Mouse (Mus musculus) heart, postnatal 10 days (tissue): Measurements from ENCODE around the gene Lclat1. TPM values are rescaled to one million over a fixed set of nuclear protein-coding genes. Genes with fewer than 3 reads are reported as not detected.

Experiments used
- DNase-seq, 2 experiments: peaks; one replicate each; pipeline ENCODE4 v3.0.0; 2021
- intact Hi-C: fragments of 180-260 bp; cut with DNase I; formaldehyde crosslinking; loops from one replicate; pipeline ENCODE4 v1.15.1; 2025
- total RNA-seq, 2 experiments: library from RNA; stranded (reverse); gene quantifications; 2 replicates each; pipeline ENCODE4 v1.2.3; 2021

The Lclat1 gene
- total RNA-seq, 2 experiments from 2014 or later: 139 to 218 TPM

DNA sequence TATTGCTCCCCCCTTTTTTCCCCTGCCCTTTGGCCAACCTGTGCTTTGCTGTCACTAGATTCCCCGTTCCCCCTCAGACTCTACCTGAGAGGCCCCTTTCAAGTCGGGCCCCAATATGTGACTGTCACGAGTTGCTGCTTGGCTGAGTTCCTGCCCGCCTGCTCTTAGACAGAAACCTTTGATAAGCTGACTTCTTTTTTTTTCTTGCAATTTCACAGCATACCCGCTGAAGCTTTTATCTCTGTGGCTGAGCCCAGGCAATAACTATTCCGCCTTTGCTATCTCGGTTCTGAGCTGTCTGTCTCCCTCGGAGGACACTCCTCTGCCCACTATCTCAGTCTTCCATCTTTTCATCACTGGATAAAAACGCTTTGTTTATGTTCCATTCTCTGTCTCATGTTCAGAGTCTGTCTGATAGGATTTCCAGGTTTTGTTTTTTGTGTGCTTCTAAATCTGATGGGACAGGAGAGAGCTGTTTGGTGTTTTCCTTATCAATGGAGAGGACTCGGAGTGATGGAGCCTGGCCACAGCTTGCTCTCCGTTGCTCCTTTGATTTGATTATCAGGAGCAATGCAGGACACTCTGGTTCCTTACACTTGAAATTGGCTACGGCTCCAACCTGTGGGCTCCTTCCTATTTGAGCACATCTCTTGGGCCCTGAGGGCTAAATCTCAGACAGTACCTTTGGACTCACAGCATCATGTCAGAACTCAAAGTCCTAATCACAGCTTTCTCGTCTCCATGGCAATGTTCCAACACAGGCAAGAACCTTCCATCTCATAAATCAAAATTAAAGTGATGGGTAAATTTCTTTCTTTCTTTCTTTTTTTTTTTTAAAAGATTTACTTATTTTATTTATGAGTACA, 20.5 kb upstream of the Lclat1 start:
- DNase-seq: no peak
- intact Hi-C loops: no loop called here

DNA sequence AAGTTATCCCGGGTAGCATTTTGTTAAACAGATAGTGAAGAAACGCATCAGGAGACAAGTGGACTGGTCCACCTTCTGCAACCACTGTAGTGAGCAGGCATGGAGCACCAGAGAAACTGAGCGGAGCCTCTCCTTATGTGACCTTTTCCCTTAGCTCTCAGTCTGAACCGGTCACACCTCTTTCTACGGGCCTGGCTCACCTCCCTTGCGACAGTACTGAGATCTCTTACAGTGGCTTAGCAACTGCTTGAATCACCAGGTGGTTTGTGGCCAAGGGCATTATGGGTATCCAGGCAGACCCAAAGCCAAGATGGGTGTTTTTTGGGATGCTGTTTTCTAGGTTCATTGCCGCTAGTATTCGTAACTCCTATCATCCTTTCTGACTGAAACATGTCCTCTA, 16.4 kb upstream of the Lclat1 start:
- no peak for DNase-seq

DNA sequence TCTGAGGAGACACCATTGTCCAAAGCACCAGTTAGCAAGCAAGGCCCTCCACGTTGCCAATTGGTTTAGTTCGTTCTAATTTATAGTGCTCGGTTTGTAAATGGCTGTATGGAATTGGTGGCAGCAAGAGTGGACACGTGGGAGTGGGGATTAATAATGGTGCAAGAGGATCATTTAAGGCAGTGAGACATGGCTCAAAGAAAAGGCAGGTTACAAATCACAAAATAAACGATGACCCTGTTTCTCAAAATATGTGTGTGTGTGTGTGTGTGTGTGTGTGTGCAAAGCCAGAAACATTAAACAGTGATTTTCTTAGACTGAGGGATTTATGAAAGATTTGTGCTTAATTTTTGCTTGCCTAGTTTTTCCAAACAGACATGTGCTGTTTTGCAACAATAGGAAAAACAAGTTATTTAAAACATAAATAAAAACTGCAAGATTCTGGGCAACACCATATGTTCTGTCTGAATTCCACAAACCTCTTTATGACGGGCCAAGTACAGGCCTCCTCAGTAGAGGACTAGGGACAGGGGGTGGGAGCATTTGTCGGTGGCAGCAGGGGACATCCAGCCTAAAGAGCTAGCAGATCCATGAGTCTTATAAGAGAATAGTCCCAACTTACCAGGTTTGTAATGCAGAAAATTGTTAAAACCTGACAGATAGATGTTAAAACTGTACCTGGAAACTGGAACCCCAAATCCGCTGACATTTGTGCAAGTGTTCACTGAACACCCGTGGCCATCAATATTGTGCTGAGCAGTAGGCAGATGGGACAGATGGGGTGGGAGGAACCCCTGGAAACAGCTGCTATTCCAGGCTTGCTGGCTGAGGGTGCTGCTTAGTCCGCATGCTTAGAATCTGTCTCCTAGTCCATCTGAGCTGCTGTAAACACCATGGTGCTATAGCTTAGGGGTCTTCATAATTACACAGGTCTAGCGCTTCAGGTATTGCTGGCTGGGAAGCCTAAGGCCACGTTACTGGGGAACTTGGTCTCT, 15.4 kb upstream of the Lclat1 start:
- intact Hi-C loops: no loop called here
- DNase-seq: no peak

More for the DNA sequence above, 16.4 kb upstream of the Lclat1 start:
- intact Hi-C loops: no loop called here

DNA sequence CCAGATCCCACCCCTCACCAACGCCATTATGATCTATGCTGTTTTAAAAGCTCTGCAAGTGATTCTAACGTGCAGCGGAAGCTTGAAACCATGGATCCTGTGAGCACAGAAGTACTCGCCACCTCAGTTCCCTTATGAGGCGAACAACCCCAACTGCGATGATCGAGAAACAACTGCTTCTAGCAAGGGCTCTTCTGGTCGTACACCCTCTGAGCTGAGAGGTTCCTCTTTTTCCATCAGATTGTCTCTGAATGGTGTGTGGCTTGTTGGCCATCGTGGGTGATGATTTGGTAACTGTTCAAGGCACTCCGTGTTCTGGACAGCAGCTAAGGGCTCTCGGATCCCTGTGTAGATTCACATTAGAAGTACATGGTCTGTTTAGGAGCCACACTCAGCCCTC, 12.7 kb upstream of the Lclat1 start:
- no peak for DNase-seq
- intact Hi-C loops: loop anchor here (5.0 kb wide), 1 partner anchor 202 kb away; no protein-coding TSS in a partner anchor

DNA sequence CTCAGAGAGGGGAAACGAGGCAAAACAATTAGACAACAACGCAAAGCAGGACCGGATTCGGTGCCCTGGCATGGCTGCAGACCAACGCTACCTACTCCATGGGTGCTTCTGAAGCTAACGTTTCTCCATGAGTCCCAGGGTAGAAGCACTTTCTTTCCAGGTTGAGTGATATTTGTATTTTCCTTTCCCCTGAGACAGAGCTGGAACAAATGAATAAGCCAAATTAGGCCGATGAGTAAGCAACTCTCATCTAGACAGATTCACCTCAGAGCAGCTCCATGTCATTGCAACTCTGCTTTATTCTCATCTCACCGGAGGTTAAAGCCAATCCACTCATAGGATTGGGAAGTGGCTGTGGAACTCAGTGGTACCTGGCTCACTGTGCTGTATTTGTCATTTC, 12.2 kb upstream of the Lclat1 start:
- intact Hi-C loops: loop anchor here (5.0 kb wide), 1 partner anchor 202 kb away; no protein-coding TSS in a partner anchor
- no peak for DNase-seq

DNA sequence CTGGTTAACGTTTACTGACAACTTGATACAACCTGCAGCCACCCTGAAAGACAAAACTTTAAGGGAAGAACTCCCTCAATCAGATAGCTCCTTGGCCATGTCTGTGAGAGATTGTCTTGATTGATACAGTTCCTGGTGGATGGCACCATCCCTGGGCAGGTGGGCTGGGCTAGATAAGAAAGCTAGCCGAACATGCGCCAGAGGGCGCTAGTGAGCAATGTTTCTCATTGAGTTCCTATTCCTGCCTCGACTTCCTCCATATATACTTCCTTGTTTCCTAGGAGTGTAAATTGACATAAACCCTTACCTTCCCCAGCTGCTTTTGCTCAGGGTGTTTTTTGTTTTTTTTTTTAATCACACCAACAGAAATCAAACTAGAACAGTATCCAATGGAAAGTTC, 11.3 kb upstream of the Lclat1 start:
- DNase-seq: peak in 1 of 2 experiments; percentile 23
- intact Hi-C loops: loop anchor here (5.0 kb wide), 1 partner anchor 201 kb away; no protein-coding TSS in a partner anchor

DNA sequence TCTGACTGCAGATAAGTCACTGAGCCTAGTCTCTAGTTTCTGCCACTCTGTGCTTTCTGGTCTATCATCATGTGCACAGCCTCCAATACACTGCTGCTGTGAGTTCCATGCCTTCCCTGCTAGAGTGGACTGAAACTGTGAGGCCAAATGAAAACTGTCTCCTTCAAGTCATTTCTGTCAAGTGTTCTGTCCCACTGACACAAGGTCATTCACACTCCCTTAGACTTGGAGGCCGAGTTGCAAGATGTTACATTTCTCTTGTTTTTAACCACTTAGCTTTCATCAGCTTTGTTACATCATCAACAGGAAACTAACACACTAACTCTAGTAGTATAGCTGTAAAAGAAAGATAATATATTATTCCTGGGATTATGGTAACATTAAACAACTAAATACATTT, 9.1 kb upstream of the Lclat1 start:
- intact Hi-C loops: loop anchor here (5.0 kb wide), 1 partner anchor 199 kb away; no protein-coding TSS in a partner anchor
- DNase-seq: no peak

DNA sequence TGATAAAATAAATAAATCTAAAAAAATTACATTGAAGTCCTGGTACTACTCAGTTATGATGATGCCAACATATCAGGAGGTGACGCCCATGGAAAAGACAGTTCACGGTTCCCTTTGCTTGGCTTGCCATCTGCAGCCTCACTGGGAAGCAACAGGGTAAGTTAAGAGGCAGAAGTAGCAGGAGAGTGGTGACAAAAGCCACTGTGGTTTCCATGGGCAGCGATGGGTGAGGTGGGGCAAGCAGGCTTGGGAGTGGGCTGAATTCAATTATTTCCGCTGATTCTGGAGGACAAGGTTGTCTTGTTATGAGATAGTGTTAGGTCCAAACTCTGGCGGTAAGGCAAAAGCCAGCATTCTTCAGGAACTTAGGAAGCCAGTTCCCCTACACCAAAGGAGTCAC, 7.4 kb upstream of the Lclat1 start:
- intact Hi-C loops: no loop called here
- DNase-seq: no peak

DNA sequence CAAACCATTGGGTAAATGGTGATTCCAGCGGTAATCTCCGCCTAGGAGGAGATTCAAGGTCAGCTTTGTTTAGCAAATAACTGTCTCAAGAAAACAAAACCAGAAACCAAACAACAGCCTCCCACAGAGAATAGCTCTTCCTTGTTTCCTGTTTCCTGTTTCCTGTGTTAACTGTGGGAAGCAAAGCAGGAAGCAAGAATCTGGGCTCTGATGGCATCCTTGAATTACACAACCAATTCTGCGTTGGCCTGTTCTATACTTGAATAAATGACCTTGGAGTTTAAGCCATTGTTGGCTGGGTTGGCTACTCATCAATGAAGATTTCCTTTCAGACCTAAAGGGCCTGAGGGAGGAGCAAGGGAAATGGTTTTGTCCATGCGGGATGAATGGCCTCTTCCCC, 5.2 kb upstream of the Lclat1 start:
- intact Hi-C loops: no loop called here
- no peak for DNase-seq

DNA sequence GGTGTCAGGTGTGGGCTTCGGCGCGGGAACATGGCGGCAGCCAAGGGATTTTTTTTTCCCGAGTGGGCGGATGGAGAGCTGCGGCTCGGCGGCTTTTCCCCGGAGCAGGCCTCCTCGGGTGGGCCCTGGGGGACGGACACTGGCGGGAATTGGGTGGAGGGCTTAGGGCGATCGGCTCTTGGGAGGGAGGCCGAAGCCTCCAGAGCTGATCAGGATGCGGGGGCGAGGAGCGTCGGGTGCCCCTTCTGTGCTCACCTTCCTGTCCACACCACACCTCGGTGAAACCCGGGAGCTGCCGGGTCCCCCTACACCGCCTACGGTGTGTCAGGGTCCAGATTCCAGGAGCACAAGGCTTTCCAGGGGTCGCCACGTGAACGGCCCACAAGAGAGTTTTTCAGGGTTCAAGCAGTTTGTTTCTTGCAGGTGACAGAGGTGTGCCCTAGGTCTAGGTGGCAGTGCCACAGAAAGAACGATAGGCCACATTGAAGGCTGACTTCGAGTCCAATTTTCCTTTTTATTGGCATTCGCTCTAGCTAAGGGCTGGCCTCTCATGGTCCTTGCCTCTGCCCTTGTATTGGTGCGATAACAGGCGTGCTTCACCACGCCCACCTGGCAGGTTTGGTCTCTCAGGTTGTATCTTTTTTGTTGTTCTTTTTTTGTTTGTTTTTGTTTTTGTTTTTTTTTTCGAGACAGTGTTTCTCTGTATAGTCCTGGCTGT, 544 bp downstream of the Lclat1 start:
- peak; percentile 27 to 41 for DNase-seq
- intact Hi-C loops: loop anchor here (5.0 kb wide), 1 partner anchor 36 kb away; no protein-coding TSS in a partner anchor

DNA sequence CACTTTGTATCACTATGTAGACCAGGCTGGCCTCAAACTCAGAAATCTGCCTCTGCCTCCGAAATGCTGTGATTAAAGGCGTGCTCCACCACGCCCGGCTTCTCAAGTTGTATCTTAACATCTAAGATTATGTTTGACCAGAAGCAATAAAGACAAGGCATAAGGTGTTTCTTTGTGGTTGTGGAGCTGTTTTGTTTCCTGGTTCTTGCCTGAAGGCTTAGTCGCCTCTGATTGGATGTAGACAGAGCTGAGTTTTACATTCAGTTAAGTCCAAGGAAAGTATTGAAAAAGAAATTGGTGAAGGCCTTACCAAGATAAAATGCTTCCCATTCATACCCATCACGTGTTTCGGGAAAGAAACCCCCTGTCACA, 1.1 kb downstream of the Lclat1 start:
- intact Hi-C loops: loop anchor here (5.0 kb wide), 1 partner anchor 37 kb away; no protein-coding TSS in a partner anchor
- no peak for DNase-seq

DNA sequence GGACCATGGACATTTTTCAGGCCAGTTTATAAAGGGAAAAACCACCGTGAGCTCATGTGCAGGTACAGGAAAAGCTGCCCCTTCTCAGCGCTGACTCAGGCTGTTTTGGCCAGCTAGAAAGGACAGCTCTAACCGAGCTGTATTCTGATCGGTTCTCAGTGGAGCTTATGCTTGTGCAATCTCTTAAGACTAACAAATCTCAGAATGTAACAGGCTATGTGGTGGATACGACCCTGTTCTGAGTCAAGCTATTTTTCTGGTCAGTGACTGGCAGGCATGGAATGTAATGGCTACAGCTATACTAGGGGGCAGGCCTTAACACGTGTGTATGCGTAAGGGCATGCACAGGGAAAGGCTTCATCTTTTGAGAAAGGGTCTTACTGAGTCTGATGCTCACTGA, 4.3 kb downstream of the Lclat1 start:
- intact Hi-C loops: no loop called here
- peak in 1 of 2 experiments; percentile 15 for DNase-seq

DNA sequence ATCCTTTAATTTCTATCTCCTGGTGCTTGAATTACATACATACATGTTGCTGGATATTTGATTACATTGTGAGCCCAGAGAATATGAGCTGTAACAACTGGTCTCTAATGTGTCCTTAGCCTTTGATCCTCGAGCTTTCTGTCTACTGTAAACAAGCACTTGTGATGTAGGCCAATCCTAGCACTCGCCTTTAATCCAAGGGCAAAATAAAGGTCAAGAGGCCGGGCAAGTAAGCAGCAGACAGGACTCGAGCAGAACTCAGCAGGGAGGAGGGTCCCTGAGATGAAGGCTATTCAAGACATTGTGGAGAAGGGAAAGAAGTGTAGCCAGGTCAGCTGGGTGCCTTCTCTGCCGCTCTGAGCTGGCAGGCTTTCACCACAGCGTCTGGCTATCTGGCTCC, 4.8 kb downstream of the Lclat1 start:
- DNase-seq: peak; percentile 28 to 34
- intact Hi-C loops: no loop called here

DNA sequence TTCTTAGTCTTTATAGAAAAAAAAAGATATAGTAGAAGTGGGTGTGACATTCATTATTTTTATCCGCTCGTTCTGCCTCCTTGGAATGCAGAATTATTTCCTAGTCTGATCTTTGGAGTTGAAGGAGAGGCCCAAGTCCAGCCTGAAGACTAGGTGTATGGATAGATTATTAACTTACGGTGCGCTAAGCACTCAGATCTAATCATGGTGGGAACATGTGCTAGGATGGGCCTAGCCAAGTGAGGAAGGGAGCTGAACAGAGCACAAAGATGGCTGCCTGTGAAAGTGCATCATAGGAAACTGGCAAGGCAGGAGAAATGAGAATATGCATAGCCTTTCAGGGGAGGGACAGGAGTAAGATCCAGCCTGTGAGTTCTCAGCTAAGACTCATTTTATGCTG, 5.4 kb downstream of the Lclat1 start:
- no peak for DNase-seq
- intact Hi-C loops: no loop called here

DNA sequence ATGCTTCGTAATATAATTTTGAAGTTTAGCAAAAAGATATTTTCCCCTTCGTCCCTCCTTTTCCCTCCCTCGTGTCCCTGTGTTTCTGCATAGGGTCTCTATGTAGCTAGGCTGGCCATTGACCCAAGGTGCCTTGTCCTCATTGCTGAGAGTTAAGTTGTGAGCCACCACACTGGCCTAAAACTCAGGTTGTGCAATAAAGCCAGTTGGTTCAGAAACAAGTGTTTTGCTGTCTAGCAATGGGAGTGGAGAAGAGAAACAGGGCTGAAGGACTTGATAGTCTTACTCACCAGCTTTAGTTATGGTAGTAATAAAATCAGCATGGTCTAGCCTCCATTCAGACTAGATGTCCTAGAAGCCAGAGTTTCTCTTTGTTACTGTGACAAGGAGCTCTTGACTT, 10.3 kb downstream of the Lclat1 start:
- intact Hi-C loops: no loop called here

DNA sequence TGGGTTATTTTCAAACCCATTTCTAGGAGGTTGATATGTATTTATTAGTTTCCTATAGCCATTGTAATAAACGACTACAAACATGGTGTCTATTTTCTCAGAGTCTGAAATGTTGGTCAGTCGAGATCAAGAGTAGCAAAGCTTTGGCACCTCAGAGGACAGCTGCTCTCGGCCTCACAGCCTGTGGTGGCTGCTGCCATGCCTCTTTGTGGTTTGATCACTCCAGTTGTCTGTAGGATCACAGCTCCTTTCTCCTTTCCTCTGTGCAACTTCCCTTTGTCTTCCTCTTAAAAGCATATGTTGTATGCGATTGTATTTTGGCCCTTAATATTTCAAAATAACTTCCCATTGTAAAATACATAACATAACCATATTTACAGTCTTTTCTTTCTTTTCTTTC, 10.9 kb downstream of the Lclat1 start:
- intact Hi-C loops: no loop called here
- no peak for DNase-seq

More for the DNA sequence above, 10.3 kb downstream of the Lclat1 start:
- DNase-seq: no peak

DNA sequence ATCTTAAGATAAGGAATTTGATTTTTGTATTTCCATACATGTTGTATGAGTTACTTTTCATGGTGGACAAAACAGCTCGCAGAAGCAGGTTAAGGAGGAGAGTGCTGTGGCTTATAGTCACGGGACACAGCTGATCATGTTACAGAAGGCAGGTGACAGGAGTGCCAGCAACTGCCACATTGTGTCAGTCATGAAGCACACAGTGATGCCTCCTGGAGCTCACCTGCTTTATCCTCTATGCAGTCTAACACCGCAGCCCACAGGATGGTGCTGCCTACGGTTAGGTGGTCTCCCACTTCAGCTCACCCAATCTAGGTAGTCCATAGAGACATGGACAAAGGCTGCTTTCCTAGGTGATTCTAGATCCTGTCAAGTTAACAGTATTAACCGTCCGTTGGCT, 11.4 kb downstream of the Lclat1 start:
- no peak for DNase-seq
- intact Hi-C loops: no loop called here

DNA sequence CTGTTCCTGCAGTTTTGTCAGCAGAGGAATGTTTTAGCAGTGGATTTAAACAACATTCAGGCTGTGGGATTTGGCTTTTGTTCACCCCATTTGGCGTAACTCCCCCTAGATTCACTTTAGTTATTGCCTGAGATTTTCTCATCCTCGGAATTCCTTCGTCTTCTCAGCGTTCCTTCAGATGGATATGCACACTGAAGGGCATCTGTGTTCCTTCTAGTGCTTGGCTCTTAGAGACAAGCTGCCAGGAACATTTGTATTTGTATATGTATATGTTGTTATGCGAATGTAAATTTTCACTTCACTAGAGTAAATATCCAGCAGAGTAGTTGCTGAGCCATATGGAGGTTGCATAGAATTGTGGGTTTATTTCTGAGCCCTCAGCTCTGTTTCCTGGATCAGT, 12.8 kb downstream of the Lclat1 start:
- no peak for DNase-seq
- intact Hi-C loops: no loop called here

DNA sequence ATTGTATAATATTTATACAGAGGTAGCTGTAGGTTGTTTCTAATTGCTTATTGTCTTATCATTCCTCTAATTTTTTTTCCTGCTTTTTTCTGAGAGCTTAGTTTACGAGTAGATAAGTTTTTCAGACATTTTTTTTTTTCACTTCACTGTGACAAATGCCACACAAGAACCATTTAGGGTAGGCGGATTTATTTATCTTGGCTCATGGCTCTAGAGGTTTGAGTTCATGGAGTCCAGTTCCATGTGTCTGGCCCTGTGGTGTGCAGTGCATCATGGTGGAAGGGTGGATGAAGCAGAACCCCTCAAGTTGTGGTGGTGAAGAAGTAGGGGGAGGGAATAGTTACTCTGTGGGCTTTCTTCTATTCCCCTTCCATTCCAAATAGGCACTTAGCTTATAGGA, 13.9 kb downstream of the Lclat1 start:
- intact Hi-C loops: no loop called here
- no peak for DNase-seq

DNA sequence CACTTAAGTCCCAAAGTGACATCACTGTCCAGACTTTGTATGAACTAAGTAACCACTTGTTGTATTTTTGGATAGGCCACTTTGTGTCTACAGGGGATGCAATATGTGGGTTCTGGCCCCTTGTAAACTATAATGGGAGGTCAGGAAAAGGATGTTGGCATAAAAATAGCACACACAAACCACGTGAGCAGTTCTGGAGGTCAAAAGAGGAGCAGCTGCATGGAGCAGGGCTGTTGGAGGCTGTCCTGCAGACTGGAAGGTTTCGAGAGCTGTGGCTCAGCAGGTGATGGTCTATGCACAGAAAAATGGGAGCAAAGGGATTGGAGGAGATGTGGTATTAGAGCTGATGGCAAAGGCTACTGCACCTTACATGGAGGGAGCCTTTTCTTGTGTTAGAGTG, 18.6 kb downstream of the Lclat1 start:
- intact Hi-C loops: no loop called here
- peak; percentile 34 to 38 for DNase-seq

DNA sequence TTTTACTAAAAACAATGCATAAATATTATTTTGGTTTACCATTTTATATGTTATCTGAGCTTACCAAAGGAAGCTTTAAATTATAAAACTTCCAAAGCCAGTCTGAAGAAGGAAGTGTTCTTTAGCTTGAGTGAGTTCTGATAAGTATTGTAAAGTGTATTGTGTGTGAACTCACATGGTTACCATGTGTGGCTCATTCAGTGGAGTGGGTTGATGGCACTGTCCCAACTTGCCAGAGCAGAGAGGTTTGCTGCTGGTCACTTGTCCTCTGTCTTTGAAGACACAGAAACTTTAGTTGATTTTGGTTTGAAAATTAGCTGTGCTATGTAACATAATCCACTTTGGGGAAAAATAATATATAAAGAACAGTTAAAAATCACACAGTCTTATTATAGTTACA, 19.1 kb downstream of the Lclat1 start:
- DNase-seq: peak; percentile 28 to 37
- intact Hi-C loops: no loop called here
